In the genomic region with DNA sequence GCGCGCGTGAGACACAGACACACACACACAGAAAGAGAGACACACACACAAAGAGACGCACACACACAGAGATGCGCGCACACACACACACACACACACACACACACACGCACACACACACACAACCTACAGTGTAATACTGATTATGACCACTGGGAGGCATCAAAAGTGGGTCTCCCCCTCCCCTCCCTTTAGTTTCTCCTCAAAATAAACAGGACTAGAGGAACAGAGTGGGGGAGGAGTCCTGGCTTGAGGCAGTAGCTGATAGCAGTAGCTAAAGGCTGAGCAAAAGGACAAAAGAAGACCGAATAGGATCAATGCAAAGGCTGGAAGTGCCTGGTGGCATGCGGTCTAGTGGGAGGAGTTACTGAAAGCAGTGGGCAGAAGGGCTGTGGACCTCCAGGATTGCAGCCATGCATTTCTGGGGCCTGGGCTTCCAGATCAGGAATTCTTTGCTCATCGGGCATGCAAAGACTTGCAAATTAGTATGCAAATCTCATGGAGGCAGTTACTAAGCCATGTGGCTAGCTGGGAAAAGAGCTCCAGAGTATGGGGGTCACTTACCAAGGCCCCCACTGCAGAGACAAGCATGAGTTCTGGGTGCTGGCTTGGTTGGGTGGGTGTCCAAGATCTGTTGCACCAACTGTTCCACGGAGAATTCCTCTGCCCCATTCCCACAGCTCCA, we compare ENCODE assay signal across 8 mouse cellular contexts. TPM values are rescaled to one million over a fixed set of nuclear protein-coding genes. Genes with fewer than 3 reads are reported as not detected.
DNase-seq lines count a peak whose midpoint lies in the region; ATAC-seq and TF ChIP-seq lines count a peak whose summit lies in the region.

No protein-coding gene starts in this region.

- H3K9me3 ChIP-seq in heart, embryonic 11.5 days (replicated peaks; ENCODE audit: control insufficient read depth, low read length), result no peaks in the 10 kb centered on the region
- no peaks in the 10 kb centered on the region for H3K9me3 ChIP-seq in lung, embryonic 15.5 days
- H3K9me3 ChIP-seq in stomach, embryonic 14.5 days (ENCODE audit: control insufficient read depth, low read depth, low read length), result no peaks in the 10 kb centered on the region

- no peak for TF ChIP-seq POLR2A in bone marrow macrophage, adult 2 months (IDR thresholded peaks at IDR 0.05; ENCODE audit: borderline replicate concordance, low read depth, low read length)

- H3K4me3 ChIP-seq in heart, embryonic 11.5 days (ENCODE audit: low read depth, low read length), result no peak overlapping the region
- no peak overlapping the region for H3K4me3 ChIP-seq in bone marrow macrophage, adult 2 months (ENCODE audit: insufficient read depth, low read length)
- H3K4me3 ChIP-seq in lung, embryonic 15.5 days, result no peak overlapping the region
- no peak overlapping the region for H3K4me3 ChIP-seq in stomach, embryonic 14.5 days (ENCODE audit: low read depth, low read length)

- ATAC-seq in heart, embryonic 11.5 days (replicated peaks; ENCODE audit: insufficient number of reproducible peaks, low FRiP score, low TSS enrichment), result no peak
- peak; percentile 56 for ATAC-seq in lung, embryonic 15.5 days (ENCODE audit: borderline replicate concordance, extremely low read depth, low FRiP score, low TSS enrichment)
- ATAC-seq in stomach, embryonic 14.5 days (ENCODE audit: insufficient number of reproducible peaks, insufficient read depth, low FRiP score, low read depth), result peak; percentile 71; the same call in 1 of the 2 replicates

- WGBS in heart, embryonic 11.5 days (ENCODE audit: insufficient replicate concordance), result 12% methylated on average over 11 of the region's 11 CpGs
- 31% methylated on average over 11 of the region's 11 CpGs for WGBS in lung, embryonic 15.5 days
- 17% methylated on average over 11 of the region's 11 CpGs for WGBS in stomach, embryonic 14.5 days

- H3K9ac ChIP-seq in heart, embryonic 11.5 days (ENCODE audit: low read depth, low read length), result 0 out of 2 replicates have a peak overlapping the region, but pooled peaks have one; percentile 34
- no peak overlapping the region for H3K9ac ChIP-seq in lung, embryonic 15.5 days
- H3K9ac ChIP-seq in stomach, embryonic 14.5 days (replicated peaks; ENCODE audit: low read depth, low read length), result no peak overlapping the region

- no peak overlapping the region for H3K27ac ChIP-seq in heart, embryonic 11.5 days (ENCODE audit: low read depth, low read length)
- H3K27ac ChIP-seq in bone marrow macrophage, adult 2 months (ENCODE audit: insufficient read depth, low read depth, low read length), result 0 out of 2 replicates have a peak overlapping the region, but pooled peaks have one; percentile 0
- no peak overlapping the region for H3K27ac ChIP-seq in lung, embryonic 15.5 days
- H3K27ac ChIP-seq in stomach, embryonic 14.5 days (ENCODE audit: low read length), result no peak overlapping the region; the same call in 1 of the 2 replicates

- peak overlapping the region; percentile 16 for H3K4me2 ChIP-seq in heart, embryonic 11.5 days
- no peak overlapping the region for H3K4me2 ChIP-seq in lung, embryonic 15.5 days
- H3K4me2 ChIP-seq in stomach, embryonic 14.5 days (replicated peaks; ENCODE audit: low read depth, low read length), result no peak overlapping the region

- DNase-seq in heart, adult 18-20 months, result no peak
- peak; percentile 63 for DNase-seq in A20 (ENCODE audit: low read depth, low spot score)
- DNase-seq in heart, postnatal 4 days, result peak; percentile 63
- DNase-seq in c-Kit-positive CD71-positive TER-119-positive erythroid progenitor cells, embryonic 14.5 days (ENCODE audit: low spot score), result no peak

- no peaks in the 10 kb centered on the region for H3K27me3 ChIP-seq in heart, embryonic 11.5 days (ENCODE audit: control insufficient read depth, insufficient read depth, low read length)
- no peaks in the 10 kb centered on the region for H3K27me3 ChIP-seq in lung, embryonic 15.5 days
- no peaks in the 10 kb centered on the region for H3K27me3 ChIP-seq in stomach, embryonic 14.5 days (ENCODE audit: control insufficient read depth, insufficient read depth, low read length)

- H3K4me1 ChIP-seq in heart, embryonic 11.5 days (ENCODE audit: control insufficient read depth, insufficient read depth, low read length), result peaks cover 9% of the 10 kb centered on the region
- H3K4me1 ChIP-seq in bone marrow macrophage, adult 2 months (ENCODE audit: control insufficient read depth, insufficient read depth, low read length), result peaks cover 72% of the 10 kb centered on the region
- H3K4me1 ChIP-seq in lung, embryonic 15.5 days, result peaks cover 17% of the 10 kb centered on the region
- H3K4me1 ChIP-seq in stomach, embryonic 14.5 days (ENCODE audit: control insufficient read depth, insufficient read depth, low read length), result peaks cover 6% of the 10 kb centered on the region

- TF ChIP-seq CTCF in bone marrow macrophage, adult 2 months (IDR thresholded peaks at IDR 0.05; ENCODE audit: low read depth, low read length), result no peak

- peaks cover 14% of the 10 kb centered on the region; the same call in 1 of the 2 replicates for H3K36me3 ChIP-seq in heart, embryonic 11.5 days (ENCODE audit: control insufficient read depth, insufficient read depth, low read length)
- peaks cover 54% of the 10 kb centered on the region for H3K36me3 ChIP-seq in lung, embryonic 15.5 days
- peaks cover 33% of the 10 kb centered on the region for H3K36me3 ChIP-seq in stomach, embryonic 14.5 days (ENCODE audit: control insufficient read depth, insufficient read depth, low read length)

RNA-seq across cellular contexts. Expression of gene Camta2, which starts 5.9 kb away (rescaled TPM):
- polyA plus RNA-seq in heart, embryonic 11.5 days (2014; fragmentation: Nextera tagmentation; extraction: Ambion mirVana), result 10.6 and 14.4 TPM in 2 replicates
- total RNA-seq in heart, adult 18-20 months (2021), result 10 to 100 TPM; 34.0 to 36.9 TPM
- polyA plus RNA-seq in bone marrow macrophage, adult 2 months (2012; ENCODE audit: insufficient read depth, insufficient read length, missing spikeins), result 71.4 and 84.6 TPM in 2 replicates
- 10 to 100 TPM; 22.2 to 23.5 TPM for total RNA-seq in heart, postnatal 4 days (2021)
- polyA plus RNA-seq in lung, embryonic 15.5 days (2015; fragmentation: Nextera tagmentation; extraction: Ambion mirVana), result 11.8 and 12.8 TPM in 2 replicates
- 16.1 and 19.2 TPM in 2 replicates for polyA plus RNA-seq in stomach, embryonic 14.5 days (2014; fragmentation: Nextera tagmentation; extraction: Ambion mirVana)

RNA-seq across cellular contexts. Expression of gene Spag7, which starts 12.8 kb away (rescaled TPM):
- polyA plus RNA-seq in heart, embryonic 11.5 days (2014; fragmentation: Nextera tagmentation; extraction: Ambion mirVana), result 187 and 201 TPM in 2 replicates
- total RNA-seq in heart, adult 18-20 months (2021), result 10 to 100 TPM; 89.3 to 93.9 TPM
- 86.8 and 101 TPM in 2 replicates for polyA plus RNA-seq in bone marrow macrophage, adult 2 months (2012; ENCODE audit: insufficient read depth, insufficient read length, missing spikeins)
- 10 to 100 TPM; 86.2 to 92.3 TPM for total RNA-seq in heart, postnatal 4 days (2021)
- 170 TPM in 2 replicates for polyA plus RNA-seq in lung, embryonic 15.5 days (2015; fragmentation: Nextera tagmentation; extraction: Ambion mirVana)
- 147 and 170 TPM in 2 replicates for polyA plus RNA-seq in stomach, embryonic 14.5 days (2014; fragmentation: Nextera tagmentation; extraction: Ambion mirVana)

RNA-seq across cellular contexts. Expression of gene Inca1, which starts 17.9 kb away (rescaled TPM):
- polyA plus RNA-seq in heart, embryonic 11.5 days (2014; fragmentation: Nextera tagmentation; extraction: Ambion mirVana), result 0.89 and 2.2 TPM in 2 replicates
- 1 to 10 TPM; 6.1 to 7.7 TPM for total RNA-seq in heart, adult 18-20 months (2021)
- polyA plus RNA-seq in bone marrow macrophage, adult 2 months (2012; ENCODE audit: insufficient read depth, insufficient read length, missing spikeins), result 1.7 TPM in 1 of 2 replicates, not detected in the other
- total RNA-seq in heart, postnatal 4 days (2021), result 1 to 10 TPM; 1.7 to 2.2 TPM
- polyA plus RNA-seq in lung, embryonic 15.5 days (2015; fragmentation: Nextera tagmentation; extraction: Ambion mirVana), result 1.0 and 1.5 TPM in 2 replicates
- 1.0 and 1.9 TPM in 2 replicates for polyA plus RNA-seq in stomach, embryonic 14.5 days (2014; fragmentation: Nextera tagmentation; extraction: Ambion mirVana)

RNA-seq across cellular contexts. Expression of gene Kif1c, which starts 18.3 kb away (rescaled TPM):
- polyA plus RNA-seq in heart, embryonic 11.5 days (2014; fragmentation: Nextera tagmentation; extraction: Ambion mirVana), result 9.8 and 11.4 TPM in 2 replicates
- total RNA-seq in heart, adult 18-20 months (2021), result 100 to 1,000 TPM; 469 to 485 TPM
- 56.2 and 57.9 TPM in 2 replicates for polyA plus RNA-seq in bone marrow macrophage, adult 2 months (2012; ENCODE audit: insufficient read depth, insufficient read length, missing spikeins)
- total RNA-seq in heart, postnatal 4 days (2021), result 100 to 1,000 TPM; 238 to 241 TPM
- 4.7 and 4.8 TPM in 2 replicates for polyA plus RNA-seq in lung, embryonic 15.5 days (2015; fragmentation: Nextera tagmentation; extraction: Ambion mirVana)
- 9.0 and 11.8 TPM in 2 replicates for polyA plus RNA-seq in stomach, embryonic 14.5 days (2014; fragmentation: Nextera tagmentation; extraction: Ambion mirVana)

RNA-seq across cellular contexts. Expression of gene Eno3, which starts 25.0 kb away (rescaled TPM):
- 272 and 313 TPM in 2 replicates for polyA plus RNA-seq in heart, embryonic 11.5 days (2014; fragmentation: Nextera tagmentation; extraction: Ambion mirVana)
- total RNA-seq in heart, adult 18-20 months (2021), result 1,000 to 10,000 TPM; 1,596 to 1,839 TPM
- polyA plus RNA-seq in bone marrow macrophage, adult 2 months (2012; ENCODE audit: insufficient read depth, insufficient read length, missing spikeins), result 4.7 and 7.4 TPM in 2 replicates
- 1,000 to 10,000 TPM; 1,339 to 1,391 TPM for total RNA-seq in heart, postnatal 4 days (2021)
- 27.9 and 33.3 TPM in 2 replicates for polyA plus RNA-seq in lung, embryonic 15.5 days (2015; fragmentation: Nextera tagmentation; extraction: Ambion mirVana)
- 12.3 and 14.5 TPM in 2 replicates for polyA plus RNA-seq in stomach, embryonic 14.5 days (2014; fragmentation: Nextera tagmentation; extraction: Ambion mirVana)

Comparison
In these comparisons a context has a peak if more than half of its experiments do, and no peak if none do; other contexts are left out.
1. DNase-seq: peak in A20 (single experiment) and heart, postnatal 4 days (single experiment); none in heart, adult 18-20 months (0 of 2) and c-Kit-positive CD71-positive TER-119-positive erythroid progenitor cells, embryonic 14.5 days (single experiment).